Mouse (Mus musculus): Measurements from ENCODE around the gene Kcnk5.

- TF ChIP-seq CTCF (IDR thresholded peaks at IDR 0.05 in 2 of 3, conservative IDR thresholded peaks at IDR 0.05 in 1 of 3; ENCODE audit: control insufficient read depth in 1 of 3, insufficient read depth in 1 of 3, low read depth in 2 of 3, low read length in 3 of 3, poor library complexity in 1 of 3, severe bottlenecking in 1 of 3) (no peak), SIN3A (IDR thresholded peaks at IDR 0.05; ENCODE audit: low read length) (no peak), TBP (IDR thresholded peaks at IDR 0.05; ENCODE audit: low read depth, low read length) (no peak), TCF12 (IDR thresholded peaks at IDR 0.05; ENCODE audit: low read depth, low read length) (no peak), ZMIZ1 (IDR thresholded peaks at IDR 0.05; ENCODE audit: low read depth, low read length) (no peak), POLR2A (IDR thresholded peaks at IDR 0.05; ENCODE audit: control insufficient read depth in 1 of 2, insufficient read depth in 1 of 2, low read depth in 1 of 2, low read length in 2 of 2, poor library complexity in 1 of 2) (no peak), ZNF384 (IDR thresholded peaks at IDR 0.05; ENCODE audit: low read depth, low read length) (no peak), MAFK (IDR thresholded peaks at IDR 0.05; ENCODE audit: borderline replicate concordance, low read depth, low read length) (no peak), ZC3H11A (IDR thresholded peaks at IDR 0.05; ENCODE audit: low read depth, low read length) (no peak), SMC3 (IDR thresholded peaks at IDR 0.05; ENCODE audit: low read depth, low read length) (no peak), CHD1 (IDR thresholded peaks at IDR 0.05; ENCODE audit: low read depth, low read length) (no peak)
Measured at GRCm38 (mm10) chr14:20127406-20128087, 54.1 kb downstream of the Kcnk5 start.

All from MEL (cell line).